Mouse (Mus musculus) pancreas, adult 10 weeks (tissue): ENCODE results near the gene Znrf4. TPM values are rescaled to one million over a fixed set of nuclear protein-coding genes. Genes with fewer than 3 reads are reported as not detected.

Source experiments
- polyA plus RNA-seq: library from polyadenylated mRNA; stranded (reverse); fragments of 350-450 nt; fragmentation: Illumina TruSeq; extraction: RNeasy Lipid Tissue Mini Kit (QIAGEN cat#74804); gene quantifications from one replicate; pipeline ENCODE4 v1.2.3, GENCODE M21; 2015; ENCODE audit warnings: low read depth, low replicate concordance; ENCODE audit not compliant: insufficient read depth

Znrf4 gene
- polyA plus RNA-seq, result not detected

DNA sequence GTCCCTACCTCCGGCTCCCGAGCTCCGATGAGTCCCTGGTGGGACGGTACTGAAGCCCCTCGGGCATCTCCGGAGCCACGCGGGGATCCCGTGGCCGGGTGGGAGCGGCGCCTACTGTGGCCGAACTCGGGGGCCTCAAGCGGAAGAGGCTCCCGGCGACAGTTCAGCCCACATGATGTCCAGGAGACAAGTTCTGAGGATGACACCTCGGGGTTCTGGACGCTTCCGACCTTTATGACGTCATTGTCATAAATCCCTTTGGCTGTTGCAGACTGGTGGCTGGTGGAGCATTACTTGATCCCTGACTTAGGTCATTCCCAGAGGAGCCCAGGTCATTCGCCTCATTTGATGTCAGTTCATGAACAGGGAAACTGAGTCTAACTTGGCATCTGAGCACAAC, at the start of gene Znrf4:
TSS of gene Znrf4 (minus strand) at position 122 of the 400 bp plus-strand sequence.

DNA sequence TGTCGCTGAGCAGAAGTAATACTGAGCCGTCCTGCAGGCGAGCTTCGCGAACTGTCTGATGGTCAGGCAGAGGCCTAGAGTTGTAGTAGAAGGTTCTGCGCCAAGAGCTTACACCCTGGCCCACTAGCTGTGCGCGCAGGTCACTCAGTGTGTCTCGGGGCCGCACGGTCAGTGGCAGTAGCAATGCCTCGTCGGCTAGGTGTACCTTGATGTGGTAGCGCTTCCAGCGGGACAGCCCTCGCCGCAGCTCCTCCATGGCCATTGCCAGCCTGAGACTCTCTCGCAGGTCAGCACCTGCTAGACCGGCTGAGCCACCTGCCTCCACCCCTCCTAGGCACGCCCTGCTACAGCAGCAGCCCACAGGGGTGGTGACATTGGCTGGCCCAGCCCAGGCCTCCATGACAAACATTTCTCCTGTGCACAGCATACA, 41.9 kb upstream of the Znrf4 start, which contains the start of gene Gm20219:
TSS of gene Gm20219 (minus strand) at position 266 of the 430 bp plus-strand sequence.

DNA sequence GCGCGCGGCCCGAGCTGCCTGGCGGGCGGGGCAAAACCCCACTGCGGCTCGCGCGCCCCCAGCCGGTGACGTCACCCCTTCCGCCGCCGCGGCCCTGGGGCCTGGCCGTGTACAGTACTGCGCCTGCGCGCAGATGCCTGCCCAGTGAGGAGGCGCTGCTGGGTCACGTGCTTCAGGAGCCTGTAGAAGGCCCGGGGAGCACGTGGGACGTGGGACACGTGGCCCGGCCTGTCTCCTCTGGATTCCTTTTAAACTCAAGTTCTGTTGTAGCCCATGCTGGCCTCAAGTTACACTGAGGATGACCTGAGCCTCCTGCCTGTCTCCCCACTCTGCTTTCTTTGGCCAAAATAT, 35.9 kb downstream of the Znrf4 start, which contains the start of gene Ptprs:
TSS of gene Ptprs (minus strand) at position 82 of the 351 bp plus-strand sequence.

Other genes with a start within 250 kb of the Znrf4 start
- gene Ticam1, start 235.6 kb downstream of the Znrf4 start, polyA plus RNA-seq, result 3.3 TPM
- gene Plin3, start 219.6 kb downstream of the Znrf4 start, polyA plus RNA-seq, result 7.7 TPM
- not detected for gene Arrdc5, start 212.1 kb downstream of the Znrf4 start, polyA plus RNA-seq
- gene Uhrf1, start 209.1 kb downstream of the Znrf4 start, polyA plus RNA-seq, result 0.39 TPM
- 7.8 TPM for gene Kdm4b, start 186.4 kb downstream of the Znrf4 start, polyA plus RNA-seq
- gene Ptprs, start 35.9 kb downstream of the Znrf4 start, polyA plus RNA-seq, result 11.7 TPM
- gene Gm20219, start 42.0 kb upstream of the Znrf4 start, polyA plus RNA-seq, result 1.6 TPM
- gene Safb2, start 72.2 kb upstream of the Znrf4 start, polyA plus RNA-seq, result 77.0 TPM
- gene Safb, start 72.4 kb upstream of the Znrf4 start, polyA plus RNA-seq, result 55.8 TPM
- gene 2410015M20Rik, start 97.3 kb upstream of the Znrf4 start, polyA plus RNA-seq, result 41.6 TPM
- gene Rpl36, start 101.0 kb upstream of the Znrf4 start, polyA plus RNA-seq, result 608 TPM
- gene Lonp1, start 114.5 kb upstream of the Znrf4 start, polyA plus RNA-seq, result 10.3 TPM
- 1.2 TPM for gene Catsperd, start 115.7 kb upstream of the Znrf4 start, polyA plus RNA-seq
- gene Ranbp3, start 160.9 kb upstream of the Znrf4 start, polyA plus RNA-seq, result 21.7 TPM
- 59.4 TPM for gene Ndufa11, start 205.3 kb upstream of the Znrf4 start, polyA plus RNA-seq
- 9.3 TPM for gene Vmac, start 205.6 kb upstream of the Znrf4 start, polyA plus RNA-seq
- 3.2 TPM for gene Nrtn, start 245.1 kb upstream of the Znrf4 start, polyA plus RNA-seq